Mouse (Mus musculus): ENCODE data around the gene Gm13199. TPM values are rescaled to one million over a fixed set of nuclear protein-coding genes. Genes with fewer than 3 reads are reported as not detected.

Gene Gm13199
- not detected for total RNA-seq (2021)
- long read RNA-seq, experiment 1, result 0 reads
- long read RNA-seq, experiment 2, result 0 reads

DNA sequence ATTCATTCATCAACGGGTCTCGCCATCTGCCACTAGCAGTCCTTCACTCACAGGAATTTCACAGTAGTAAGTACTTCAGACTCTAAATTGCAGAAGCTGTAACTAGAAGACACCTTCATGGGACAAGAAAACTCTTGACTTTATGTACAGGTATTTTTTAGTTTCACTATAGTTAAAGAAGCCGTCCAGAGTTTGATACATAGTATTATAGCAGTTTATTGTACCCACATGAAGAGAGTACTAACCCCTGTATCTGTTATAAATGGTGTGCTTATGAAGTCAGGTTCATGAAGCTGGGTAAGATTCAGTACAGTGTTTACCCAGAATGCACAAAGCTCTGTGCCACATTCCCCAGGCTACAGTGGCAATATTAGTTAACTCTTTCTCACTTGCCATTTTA, at the start of gene Gm13199:
Gm13199 (minus strand) TSS at position 101 of the 400 bp plus-strand sequence.
- no peak for DNase-seq (ENCODE audit: low spot score)

DNA sequence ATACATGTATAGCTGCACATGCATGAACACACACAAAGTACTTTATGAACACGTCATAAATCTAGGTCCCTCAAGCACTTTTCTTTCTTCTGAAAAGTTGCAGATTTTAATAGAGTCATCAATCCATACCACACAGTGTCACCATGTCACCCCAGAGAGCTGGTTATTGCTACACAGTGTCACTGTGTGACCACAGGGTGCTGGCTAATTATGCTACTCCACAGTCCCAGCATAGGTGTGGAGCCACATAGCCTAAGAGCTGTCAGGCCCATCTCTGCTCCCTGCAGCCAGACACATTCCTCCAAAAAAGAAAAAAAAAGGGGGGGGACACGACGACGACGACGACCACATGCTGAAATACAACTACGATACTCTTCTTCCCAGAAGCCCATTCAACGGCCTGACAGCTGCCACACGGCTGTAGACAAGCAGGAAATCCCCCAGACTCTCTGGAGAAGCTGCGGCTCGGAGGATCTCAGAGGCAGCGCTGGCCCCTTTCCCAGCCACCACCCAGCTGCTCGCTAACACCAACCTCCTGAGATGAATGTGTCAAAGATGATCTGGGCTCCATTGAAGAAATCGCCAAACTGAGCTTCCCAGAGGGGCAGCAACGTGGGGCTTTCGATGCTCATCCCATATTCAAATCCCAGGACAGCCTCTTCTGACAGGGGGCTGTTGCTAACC, 48.7 kb upstream of the Gm13199 start:
- DNase-seq (ENCODE audit: low spot score), result no peak

DNA sequence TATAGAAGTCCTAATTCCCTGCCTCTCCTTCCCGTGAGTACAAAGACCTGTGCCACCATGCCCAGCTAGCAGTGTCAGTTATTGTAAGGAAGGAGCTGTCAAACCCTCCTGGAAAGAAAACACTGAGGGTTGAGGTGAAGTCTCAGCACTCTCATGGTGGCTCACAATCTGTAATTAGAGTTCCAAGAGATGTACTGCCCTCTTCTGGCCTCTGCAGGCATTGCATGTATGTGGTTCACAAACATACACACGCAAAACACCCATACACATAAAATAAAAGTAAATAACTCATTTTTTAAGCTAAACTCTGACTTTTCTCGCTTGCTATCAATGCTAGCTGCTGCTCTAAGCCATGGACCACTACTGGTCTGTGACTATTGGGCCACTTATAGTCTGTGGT, 43.9 kb upstream of the Gm13199 start:
- no peak for DNase-seq (ENCODE audit: low spot score)

DNA sequence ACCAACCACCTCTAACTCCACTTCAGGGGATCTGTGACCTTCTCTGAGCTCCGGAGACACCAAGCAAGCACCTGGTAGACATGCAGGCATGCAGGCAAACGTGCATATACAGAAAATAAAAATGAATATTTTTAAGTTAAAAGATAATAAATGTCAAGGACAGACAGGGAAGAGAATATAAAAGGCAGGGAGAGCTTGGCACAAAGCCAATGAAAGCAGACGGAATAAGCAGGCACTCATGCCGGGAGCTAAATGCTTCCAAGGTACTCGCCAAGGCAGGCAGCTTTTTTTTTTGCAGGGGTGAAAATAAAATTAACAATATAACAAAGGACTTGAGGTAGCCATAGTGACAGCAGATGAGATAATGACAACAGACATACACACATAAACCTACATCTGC, 43.4 kb upstream of the Gm13199 start:
- DNase-seq (ENCODE audit: low spot score), result no peak

DNA sequence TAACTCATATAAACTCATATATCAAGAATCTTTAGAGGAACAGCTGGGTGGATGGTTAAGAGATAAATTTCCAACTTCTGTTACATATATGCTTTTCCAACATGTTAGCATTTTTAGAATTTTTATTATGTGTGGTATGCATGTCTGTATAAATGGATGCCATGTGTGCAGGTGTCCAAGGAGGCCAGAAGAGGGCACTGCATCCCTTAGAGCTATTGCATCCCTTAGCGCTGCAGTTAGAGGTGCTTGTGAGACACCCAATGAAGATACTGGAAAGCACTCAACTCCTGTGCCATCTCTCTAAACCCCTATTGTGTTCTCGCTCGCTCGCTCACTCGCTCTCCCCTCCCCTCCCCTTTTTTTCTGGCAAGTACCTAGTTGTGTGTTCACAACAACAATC, 37.4 kb upstream of the Gm13199 start:
- DNase-seq (ENCODE audit: low spot score), result no peak

DNA sequence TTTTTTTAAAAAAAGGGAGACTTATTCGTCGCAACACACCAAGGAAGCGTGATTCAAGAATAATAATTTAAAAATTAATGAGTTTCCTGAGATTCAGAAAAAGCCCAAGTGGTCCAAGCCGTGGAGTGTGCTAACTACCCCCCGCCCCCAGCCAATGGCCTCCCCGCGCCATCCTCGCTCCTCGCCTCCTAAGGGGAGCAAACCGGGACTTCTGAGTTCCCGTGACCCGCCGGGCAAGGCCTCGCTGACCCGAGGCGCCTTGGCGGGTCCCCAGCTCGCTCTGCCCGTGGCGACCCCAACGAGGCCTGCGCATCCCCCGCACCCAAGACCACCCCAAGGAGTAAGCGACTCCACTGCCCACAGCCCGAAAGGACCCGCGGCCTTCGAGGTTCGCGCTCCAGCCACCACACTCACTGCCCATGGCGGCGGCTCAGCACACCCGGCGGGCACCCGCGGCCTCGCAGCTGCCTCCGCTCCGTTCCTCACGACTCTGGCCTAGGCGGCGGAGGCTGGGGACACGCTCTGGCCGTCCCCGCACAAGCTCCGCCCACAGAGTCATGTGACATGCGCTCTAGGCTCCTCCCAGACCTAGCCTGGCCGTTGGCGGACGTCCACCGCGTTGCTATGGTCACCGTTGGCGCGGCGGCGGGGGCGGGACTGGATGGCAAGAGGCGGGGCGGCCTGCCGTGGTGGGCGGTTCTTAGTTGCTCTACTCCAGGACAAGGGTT, 32.3 kb upstream of the Gm13199 start, which contains the start of gene Sec61a2:
Sec61a2 (minus strand) TSS at position 590 of the 728 bp plus-strand sequence.
- peak; percentile 99 for DNase-seq (ENCODE audit: low spot score)

DNA sequence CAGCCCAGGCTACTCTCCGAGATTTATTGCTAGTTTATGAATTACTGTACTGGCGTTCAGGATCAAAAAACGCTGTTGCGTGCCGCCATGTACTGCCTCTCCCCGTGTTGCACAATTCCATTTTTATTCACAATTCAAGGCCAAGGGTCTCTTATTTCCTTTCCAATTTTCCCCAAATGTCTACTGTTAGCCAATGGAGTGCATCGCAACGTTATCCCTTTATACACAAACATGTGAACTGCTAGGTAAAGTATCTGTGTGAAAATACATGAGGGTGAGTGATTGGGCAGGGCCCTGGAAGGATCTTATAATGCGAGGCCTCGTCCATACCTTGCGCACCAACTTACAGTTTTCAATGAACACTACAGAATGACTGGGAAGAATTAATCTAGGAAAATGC, 31.6 kb upstream of the Gm13199 start:
- no peak for DNase-seq (ENCODE audit: low spot score)

DNA sequence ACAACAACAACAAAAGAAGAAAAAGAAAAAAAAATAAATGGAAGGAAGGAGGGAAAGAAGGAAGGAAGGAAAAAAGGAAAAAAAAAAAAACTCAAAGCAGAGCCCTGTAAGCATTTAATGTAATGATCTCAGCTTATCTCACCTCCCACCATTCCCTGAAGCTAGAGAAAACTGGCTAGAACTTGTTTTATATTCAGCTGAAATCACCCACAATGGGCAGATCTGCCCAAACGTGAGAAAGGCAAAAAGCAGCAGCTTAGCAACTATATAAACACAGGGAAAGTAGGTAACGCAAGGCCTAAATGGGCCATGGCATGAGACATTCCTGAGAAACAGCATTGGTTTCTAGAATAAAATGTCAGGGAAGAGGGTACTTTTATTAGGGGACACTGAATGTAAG, 26.7 kb upstream of the Gm13199 start:
- DNase-seq (ENCODE audit: low spot score), result no peak

DNA sequence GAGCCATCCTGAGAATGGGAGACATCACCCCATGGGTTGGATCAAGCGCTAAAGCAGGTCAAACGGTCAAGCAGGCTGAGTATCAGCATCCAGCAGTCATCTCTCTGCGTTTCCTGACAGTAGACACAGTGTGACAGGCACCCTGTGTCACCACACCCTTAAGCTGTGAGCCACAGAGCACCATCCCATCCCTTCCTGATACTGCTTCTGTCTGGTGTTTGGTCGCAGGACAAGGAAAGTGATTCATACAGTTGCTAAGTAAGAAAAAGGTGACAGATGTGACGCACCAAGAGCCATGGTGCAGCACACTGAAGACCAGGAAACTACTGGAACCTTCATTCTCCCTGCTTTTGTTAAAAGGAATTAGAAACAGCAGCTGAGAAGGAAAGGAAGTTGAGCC, 26.1 kb upstream of the Gm13199 start:
- DNase-seq (ENCODE audit: low spot score), result no peak

DNA sequence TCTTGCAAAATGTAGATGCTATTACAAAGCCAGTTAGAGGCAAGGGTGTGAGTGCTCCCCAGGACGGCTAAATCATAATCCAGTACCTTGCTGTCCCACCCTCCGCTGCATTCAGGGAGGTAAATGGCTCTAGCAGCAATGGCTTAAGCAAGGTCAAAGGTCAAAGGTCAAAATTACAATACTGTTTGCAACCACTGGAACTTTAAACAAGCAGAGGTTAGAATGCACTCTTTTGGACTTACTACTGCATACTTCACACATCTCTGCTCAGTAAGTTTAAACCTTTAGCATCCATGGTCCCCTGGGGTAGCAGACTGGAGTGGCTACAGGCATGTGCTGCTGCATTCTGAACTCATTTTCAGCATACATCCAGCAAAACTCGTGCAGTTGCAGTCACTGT, 14.7 kb upstream of the Gm13199 start:
- DNase-seq (ENCODE audit: low spot score), result no peak

DNA sequence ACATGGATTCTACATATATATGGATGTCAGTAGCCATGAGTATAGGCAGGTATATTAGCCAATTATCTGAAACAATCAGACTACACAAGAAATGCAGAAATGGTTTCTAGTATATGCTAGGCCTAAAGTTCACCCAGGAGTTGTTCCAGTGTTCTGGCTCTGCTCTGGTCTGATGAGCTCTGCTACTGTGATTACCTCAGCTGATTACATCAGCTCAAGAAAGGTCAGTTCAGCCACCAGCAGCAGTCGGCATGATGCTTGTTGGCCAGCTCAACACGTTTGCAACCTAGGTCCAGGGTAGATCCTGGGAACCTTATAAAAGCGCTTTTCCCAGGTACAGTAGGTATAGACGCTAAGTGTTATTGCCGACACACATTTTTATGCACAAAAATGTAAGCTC, 7.0 kb upstream of the Gm13199 start:
- no peak for DNase-seq (ENCODE audit: low spot score)

DNA sequence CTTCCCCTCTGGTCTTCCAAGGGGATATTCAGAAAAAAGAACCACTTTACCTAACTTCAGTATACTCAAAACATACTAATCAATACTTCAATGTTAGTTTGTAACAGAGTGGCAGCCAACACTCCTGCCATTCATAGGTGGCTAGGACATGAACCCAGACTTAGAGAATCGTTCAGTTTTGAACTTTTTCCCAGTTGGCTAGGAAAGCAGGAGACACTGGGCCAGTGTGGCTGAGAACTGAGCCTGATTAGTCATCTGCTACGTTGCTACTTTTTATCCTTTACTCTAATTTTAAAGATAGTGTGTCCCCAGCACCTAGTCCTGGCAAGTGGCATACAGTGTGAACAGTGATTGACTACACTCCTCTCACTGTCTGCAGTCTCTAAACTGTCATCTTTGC, 4.9 kb upstream of the Gm13199 start:
- no peak for DNase-seq (ENCODE audit: low spot score)

DNA sequence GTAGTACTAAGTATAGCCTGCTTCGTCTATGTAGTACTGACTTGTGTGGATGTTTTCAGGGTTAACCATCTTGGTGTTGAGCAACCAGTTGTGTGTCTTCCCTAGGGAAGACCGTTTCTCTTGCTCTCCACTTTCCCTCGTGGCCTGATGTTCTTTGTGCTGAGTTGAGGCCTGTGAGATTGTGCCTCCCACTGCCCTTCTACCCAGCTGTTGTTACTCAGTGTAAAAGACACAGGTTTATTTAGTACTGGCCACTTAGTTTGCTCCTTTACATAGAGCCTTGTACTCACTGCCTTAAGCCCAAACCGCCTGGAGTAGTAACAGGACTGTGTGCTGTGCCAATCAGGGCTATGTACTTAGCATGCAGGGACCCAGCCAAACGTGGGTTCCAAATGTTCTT, 10.9 kb downstream of the Gm13199 start:
- DNase-seq (ENCODE audit: low spot score), result no peak

DNA sequence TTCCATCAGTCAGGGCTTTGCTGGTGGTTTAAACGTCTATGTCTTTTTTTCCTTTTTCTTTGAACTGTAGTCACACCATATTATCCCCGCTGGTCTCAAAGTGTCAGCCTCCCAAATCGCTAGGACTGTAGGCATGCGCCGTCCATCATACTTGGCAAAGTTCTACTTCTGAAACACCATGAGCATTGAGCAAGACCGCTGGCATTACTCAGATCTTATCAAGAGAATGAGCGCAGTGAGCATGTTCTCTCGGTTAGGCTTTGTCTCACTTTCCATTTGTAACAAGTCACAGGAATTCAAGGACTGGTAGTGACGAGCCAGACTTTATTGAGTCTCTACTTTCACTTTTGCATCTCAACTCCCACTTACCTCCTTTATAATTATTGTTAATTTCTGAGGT, 11.6 kb downstream of the Gm13199 start:
- no peak for DNase-seq (ENCODE audit: low spot score)

DNA sequence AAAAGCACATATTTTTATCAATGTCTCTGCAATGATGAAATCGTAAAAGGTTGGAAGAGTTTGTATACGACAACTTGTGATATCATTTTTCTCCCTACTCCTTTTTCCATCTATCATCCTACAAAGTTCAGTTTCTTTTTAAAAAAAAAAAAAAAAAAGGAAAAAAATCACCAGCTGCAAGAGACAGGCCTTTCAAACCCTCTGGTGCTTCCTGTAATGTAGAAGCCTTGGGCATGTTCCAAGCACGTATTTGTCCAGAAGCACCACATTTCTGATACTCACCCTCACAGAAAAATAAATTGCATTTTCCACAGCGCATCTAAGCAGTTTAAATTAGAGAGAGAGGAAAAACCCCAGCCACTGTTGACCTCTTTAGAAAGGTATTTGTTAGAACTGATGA, 16.9 kb downstream of the Gm13199 start:
- no peak for DNase-seq (ENCODE audit: low spot score)

DNA sequence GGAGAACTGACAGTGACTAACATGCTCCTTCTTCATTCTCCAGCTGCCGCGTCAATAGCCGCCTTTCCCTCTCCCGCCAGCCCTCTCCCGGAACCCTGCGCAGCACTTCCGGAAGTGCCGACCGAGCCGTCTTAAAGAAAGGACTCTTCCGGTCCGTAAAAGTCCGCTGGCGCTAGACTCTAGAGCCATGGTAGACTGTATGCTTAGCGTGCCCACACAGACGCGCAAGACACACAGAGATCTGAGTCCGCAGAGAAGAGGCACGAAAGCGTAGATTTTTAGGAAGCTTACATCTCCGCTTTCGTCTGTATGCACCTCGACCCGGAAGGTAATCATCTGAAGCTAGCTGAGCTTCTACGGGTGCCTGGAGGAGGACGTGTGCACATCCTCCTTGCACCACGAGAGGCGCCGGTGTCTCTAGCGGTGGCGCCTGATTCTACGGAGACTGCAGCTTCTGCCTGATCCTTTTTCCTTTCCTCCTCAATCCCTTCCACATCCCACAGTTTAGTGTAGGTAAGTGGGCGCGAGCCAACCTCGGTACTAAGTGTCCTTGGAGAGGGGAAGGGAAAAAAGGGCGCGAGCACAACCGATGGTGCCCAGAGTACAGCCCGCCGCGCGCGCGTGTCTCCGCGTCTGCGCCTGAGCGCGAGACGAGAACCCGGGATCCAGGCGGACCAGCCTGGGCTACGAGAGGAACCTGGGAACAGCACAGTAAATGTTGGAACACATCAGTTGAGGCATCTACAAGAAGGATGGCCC, 17.7 kb downstream of the Gm13199 start, which contains the start of the genes Nudt5 and Cdc123:
Nudt5 (plus strand) TSS at position 147 of the 759 bp plus-strand sequence.
Cdc123 (minus strand) TSS at position 292 of the 759 bp plus-strand sequence.
- peak; percentile 89 for DNase-seq (ENCODE audit: low spot score)

DNA sequence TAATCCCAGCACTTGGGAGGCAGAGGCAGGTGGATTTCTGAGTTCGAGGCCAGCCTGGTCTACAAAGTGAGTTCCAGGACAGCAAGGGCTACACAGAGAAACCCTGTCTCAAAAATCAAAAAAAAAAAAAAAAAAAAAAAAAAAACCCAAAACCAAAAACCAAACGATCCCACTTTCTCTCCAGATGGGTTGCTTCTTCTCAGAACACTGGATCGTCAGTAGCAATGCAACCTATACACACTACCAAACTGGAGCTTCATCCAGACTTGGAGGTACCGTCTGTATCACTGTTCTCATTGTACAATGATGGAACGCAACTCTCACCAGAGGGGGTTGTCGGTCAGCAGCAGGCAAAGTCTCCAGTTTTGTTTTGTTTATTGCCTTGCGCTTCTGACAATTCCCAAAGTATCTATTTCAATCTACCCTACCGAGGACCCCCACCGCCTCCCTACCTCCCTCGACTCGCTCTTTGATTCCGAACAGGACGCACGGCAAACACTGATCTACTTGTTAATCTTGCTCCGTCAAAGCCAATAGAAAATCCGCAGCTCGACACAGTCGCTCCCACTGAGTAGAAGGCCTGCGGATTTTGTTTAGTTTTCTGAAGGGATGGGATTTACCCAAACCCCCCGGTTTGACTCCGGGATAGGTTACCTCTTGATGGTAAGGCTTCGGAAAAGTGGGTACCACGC, 18.4 kb downstream of the Gm13199 start:
- DNase-seq (ENCODE audit: low spot score), result no peak

DNA sequence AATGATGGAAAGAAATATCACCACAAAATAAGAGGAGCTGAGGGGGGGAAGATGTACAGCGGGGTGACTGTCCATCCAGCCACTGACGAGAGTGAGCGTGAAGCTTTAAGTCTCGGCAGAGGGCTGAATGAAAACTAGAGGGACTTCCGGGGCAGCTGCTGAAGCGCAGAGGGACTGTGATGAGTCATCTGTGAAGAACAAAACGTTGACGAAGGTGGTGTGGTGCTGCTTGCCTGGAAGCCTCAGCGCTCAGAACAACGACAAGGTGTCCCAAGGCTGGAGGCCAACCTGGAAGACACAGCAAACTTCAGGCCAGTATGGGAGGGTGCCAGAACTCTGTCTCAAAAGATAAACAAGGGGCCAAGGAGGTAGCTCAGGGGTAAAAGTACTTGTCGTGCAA, 21.9 kb downstream of the Gm13199 start:
- DNase-seq (ENCODE audit: low spot score), result no peak

DNA sequence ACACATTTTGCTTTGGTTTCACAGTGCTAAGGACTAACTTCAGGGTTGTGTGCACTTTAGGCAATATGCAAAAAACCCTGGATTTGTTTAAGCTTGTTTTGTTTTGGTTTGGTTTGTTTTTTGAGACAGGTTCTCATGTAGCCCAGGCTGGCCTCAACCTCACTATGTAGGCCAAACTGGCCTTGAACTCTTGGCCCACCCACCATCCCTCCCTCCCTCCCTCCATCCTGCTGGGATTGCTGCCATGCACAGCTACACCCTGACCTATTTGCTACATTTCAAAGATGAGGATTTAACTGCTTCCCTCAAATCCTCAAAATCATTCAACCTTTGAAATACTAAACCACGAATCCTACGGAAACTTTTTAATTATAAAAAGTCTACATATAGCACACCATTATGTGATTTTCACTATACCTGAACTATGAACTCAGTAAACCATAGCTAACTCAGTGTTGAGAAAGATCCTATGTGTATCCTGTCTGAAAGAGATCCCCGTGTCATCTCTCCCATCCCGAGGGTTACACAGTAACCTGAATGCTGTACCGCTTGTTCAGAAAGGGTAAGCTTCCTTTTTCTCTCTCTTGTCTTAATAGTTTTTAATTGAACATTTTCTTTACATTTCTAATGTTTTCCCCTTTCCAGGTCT, 37.3 kb downstream of the Gm13199 start:
- DNase-seq (ENCODE audit: low spot score), result no peak

DNA sequence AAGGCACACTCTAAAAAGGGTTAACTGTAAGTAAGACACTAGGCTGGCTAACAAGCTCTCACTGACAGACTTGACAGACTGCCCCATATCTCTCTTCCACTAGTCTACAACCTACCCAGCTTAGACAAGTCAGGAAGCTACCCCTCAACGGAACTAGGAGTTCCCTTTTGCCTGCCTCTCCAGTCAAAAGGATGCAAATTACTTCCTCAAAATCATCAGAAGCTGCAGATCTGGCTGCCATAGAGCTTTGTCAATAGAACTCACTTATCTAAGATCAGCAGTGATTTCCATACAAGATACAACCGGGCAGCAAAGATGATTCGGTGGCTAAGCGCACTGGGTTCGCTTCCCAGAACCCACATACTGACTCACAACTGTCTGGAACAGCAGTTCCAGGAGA, 38.0 kb downstream of the Gm13199 start:
- DNase-seq (ENCODE audit: low spot score), result no peak

DNA sequence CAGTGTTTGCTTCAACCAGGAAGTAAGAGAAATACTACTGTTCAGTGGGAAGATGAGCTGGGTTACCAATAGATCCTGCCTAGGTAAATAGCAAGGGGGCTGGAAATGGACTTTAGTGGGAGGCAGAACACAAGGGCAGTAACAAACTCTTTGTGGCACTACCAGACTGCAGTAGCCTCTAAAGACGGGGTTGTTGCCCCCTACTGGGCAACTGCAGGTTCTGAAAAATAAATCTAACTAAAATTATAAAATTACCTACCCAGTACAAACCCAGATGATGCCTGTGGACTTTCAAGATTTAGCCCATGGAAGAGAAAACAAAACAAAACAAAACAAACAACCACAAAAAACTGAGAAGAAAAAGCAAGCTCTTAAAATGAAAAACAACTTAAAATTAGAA, 38.5 kb downstream of the Gm13199 start:
- no peak for DNase-seq (ENCODE audit: low spot score)

Data from gastrocnemius, adult 18-20 months (tissue).